Mouse (Mus musculus) gastrocnemius, postnatal 4 days (tissue): Measurements from ENCODE around the gene Eif5. TPM values are rescaled to one million over a fixed set of nuclear protein-coding genes. Genes with fewer than 3 reads are reported as not detected.
"Not testable (repeated sequence)": the region's sequence is repeated elsewhere in the genome, so short reads cannot be mapped to it uniquely, and the experiment has no call there.

Source experiments
- DNase-seq, 2 experiments: peaks; one replicate each; pipeline ENCODE4 v3.0.0; 2021 to 2022; ENCODE audit warnings: low spot score in 2 of 2, mixed read lengths in 2 of 2
- long read RNA-seq, 2 experiments: library from polyadenylated mRNA; stranded (forward); transcript quantifications; one replicate each; pipeline ENCODE4 v2.0.0; 2021
- total RNA-seq, 2 experiments: library from RNA; stranded (reverse); gene quantifications; 2 replicates each; pipeline ENCODE4 v1.2.3; 2021

Eif5 gene
- total RNA-seq: 100 to 1,000 TPM; 157 to 160 TPM
- long read RNA-seq, experiment 1, full-length matches to known transcripts: 239 of 317 reads
- long read RNA-seq, experiment 1, partial matches to known transcripts: 36 of 317 reads
- long read RNA-seq, experiment 1, other reads (novel, unspliced or antisense): 42 of 317 reads
- long read RNA-seq, experiment 2, full-length matches to known transcripts: 246 of 324 reads
- long read RNA-seq, experiment 2, partial matches to known transcripts: 44 of 324 reads
- long read RNA-seq, experiment 2, other reads (novel, unspliced or antisense): 34 of 324 reads

DNA sequence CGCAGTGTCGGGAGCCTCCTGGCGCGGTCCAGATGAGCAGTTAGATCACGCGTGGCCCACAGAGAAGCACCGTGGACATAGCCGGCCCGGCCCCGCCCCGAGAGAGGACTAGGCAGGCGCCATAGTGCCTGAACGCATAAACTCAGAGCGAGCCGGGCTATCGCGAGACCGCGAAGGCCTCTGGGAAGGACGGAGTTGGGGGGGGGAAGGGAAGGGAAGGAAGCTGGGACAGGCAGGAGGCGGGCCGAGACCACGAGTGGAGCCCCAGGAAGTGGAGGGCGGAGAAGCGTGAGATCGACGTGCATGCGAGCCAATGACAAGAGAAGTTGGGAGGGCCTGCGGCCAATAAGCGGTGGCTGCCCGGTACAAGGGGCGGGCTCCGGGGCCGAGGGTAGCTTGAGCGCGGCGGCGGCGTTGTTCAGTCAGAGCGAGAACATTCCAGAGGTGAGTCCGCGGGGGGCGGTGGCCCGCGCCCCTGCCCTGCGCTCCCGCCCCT, at the start of gene Eif5:
TSS of gene Eif5 (plus strand) at position 221 of the 496 bp plus-strand sequence.
- peak; percentile 97 to 98 for DNase-seq

- DNase-seq: no peak
Measured at GRCm38 (mm10) chr12:111489261-111489865, 48.5 kb upstream of the Eif5 start.

GRCm38 (mm10) chr12:111494931-111495330, 42.9 kb upstream of the Eif5 start:
- DNase-seq: no peak

DNA sequence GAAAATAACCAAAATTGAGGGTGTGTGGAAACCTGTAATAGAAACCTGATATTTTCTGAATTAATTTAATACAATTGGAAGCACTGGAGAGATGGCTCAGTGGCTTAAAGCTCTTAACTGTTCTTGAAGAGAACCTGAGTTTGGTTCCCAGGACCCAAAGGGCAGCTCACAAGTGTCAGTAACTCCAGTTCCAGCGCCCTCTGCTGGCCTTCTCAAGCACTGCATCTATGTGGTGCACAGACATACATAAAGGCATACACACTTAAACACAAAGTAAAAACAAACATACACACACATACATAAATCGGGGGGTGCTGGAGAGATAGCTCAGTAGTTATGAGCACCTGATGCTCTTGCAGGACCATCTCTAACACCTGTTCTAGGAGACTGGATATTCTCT, 40.7 kb upstream of the Eif5 start:
- DNase-seq: no peak

- no peak for DNase-seq
Measured at GRCm38 (mm10) chr12:111499617-111500016, 38.2 kb upstream of the Eif5 start.

DNA sequence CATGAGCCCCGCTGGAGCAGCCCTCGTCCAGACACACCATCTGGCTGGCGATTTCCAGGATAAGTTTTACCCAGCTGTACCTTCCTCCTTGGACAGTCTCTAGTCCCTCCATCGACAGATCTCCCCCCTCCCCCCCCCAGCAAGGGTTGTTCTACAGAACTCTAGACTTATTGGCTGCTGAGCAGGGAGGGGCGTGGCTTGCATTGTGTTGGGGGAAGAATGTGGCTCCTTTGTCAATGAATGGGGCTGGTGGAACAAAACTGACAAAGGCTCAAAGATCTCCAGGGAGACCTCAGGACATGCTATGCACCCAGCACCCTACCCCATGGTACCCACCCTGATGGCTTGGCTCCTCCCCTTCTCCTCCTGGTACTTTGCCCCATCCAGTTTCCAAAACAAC, 37.1 kb upstream of the Eif5 start:
- no peak for DNase-seq

- no peak for DNase-seq
Measured at GRCm38 (mm10) chr12:111503063-111503567, 34.7 kb upstream of the Eif5 start.

- DNase-seq: no peak
Measured at GRCm38 (mm10) chr12:111503571-111503970, 34.2 kb upstream of the Eif5 start.

DNA sequence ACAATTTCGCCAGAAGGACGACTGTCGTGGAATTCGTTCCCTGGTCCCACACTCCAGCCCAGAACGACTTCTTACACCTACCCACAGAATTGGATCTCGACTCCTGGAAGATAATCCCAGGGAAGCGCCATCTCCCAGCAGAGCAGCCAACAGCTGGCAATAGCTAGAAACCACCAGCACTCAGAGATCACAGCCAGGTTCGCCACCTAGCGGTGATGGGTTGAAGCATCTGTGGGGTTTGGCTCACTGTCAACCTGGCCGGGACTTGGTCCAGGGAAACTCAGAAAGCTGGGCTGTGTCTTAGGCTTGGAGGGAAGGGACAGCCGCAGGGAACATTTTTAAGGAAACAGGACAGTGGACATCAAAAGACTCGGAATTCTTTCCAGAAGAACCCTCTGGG, 32.9 kb upstream of the Eif5 start:
- DNase-seq: peak; percentile 83 to 95

GRCm38 (mm10) chr12:111507001-111507400, 30.8 kb upstream of the Eif5 start:
- no peak for DNase-seq

GRCm38 (mm10) chr12:111507962-111508361, 29.9 kb upstream of the Eif5 start:
- no peak for DNase-seq

DNA sequence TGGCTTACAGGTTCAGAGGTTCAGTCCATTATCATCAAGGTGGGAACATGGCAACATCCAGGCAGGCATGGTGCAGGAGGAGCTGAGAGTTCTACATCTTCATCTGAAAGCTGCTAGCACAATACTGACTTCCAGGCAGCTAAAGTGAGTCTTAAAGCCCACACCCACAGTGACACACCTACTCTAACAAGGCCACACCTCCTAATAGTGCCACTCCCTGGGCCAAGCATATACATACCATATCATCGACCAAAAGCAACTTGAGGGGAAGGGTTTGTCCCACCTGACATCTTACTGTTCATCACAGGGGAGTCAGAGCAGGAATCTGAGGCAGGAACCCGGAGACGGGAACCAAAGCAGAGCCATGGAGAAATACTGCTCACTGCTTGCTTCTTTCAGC, 29.4 kb upstream of the Eif5 start:
- not testable (repeated sequence) for DNase-seq

- no peak for DNase-seq
Measured at GRCm38 (mm10) chr12:111512572-111513063, 25.2 kb upstream of the Eif5 start.

GRCm38 (mm10) chr12:111513673-111514072, 24.1 kb upstream of the Eif5 start:
- DNase-seq: no peak

- DNase-seq: no peak
Measured at GRCm38 (mm10) chr12:111514231-111514792, 23.5 kb upstream of the Eif5 start.

DNA sequence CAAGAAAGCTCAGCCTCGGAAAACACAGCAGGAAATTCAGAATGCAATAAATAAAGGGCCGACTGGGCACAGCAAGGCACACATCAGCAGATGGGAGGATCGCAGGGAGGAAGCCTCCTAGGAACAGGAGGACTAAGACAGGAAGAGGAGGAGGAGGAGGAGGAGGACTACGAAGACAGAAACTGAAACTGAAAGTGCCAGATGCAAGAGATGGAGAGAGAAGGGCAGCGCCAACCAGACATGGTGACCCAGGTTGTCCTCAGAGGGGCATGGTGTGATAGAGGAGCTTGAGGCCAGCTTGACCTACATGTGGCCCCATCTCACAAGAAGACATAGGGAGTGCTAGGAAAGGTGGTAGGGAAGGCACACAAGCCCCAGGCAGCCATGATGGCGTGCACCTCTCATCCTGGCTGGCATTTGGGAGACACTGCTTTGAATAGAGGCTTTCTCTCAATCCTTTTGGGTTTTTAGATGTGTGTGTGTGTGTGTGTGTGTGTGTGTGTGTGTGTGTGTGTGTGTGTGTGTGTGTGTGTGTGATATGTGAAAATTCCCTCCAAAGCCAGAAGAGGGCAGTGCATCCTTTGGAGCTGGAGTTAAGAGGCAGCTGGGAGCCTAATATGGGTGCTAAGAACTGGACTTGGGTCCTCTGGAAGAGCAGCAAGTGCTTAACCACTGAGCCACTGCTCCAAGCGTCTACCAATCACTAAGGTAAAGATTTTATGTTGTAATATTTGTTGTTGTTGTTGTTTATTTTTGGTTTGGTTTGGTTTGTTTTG, 22.8 kb upstream of the Eif5 start:
- no peak for DNase-seq

- DNase-seq: no peak
Measured at GRCm38 (mm10) chr12:111515920-111516319, 21.9 kb upstream of the Eif5 start.

DNA sequence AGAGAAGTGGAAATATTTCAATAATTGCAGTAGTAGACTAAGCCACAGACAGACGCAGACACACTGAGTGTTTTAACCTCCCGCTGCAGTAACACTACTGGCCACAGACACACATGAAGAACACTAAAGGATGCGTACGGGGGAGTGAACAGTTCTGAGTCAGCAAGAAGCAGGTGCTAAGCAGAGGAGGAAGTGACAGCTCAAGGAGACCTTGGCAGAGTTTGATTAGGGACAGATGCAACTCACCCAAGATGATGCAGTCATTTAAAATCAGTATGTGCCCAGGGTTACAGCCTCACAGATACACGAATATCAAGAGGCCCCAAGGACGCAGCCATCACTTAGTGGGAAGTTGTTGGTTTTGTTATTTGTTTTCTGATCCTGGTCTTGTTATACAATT, 21.0 kb upstream of the Eif5 start:
- DNase-seq: no peak

- no peak for DNase-seq
Measured at GRCm38 (mm10) chr12:111517901-111518300, 19.9 kb upstream of the Eif5 start.

DNA sequence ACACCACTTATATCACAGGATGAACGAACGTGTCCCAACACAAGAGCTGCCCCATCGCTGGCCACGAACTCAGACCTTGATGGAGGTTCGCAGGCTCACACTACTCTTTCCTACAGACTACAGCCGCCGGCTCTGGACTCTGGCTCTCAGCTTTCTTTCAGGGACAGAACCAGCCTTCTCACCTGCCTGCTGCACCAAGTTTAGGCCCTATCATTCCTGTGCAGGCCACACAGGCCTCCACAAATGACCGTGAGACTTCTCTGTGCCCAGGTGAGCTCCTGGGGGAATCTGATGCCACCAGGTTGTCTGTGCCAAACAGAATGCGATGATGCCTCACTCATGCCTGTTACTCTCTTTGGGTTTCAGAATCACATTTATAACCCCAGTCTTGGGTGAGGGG, 19.4 kb upstream of the Eif5 start:
- DNase-seq: no peak

GRCm38 (mm10) chr12:111519821-111520220, 18.0 kb upstream of the Eif5 start:
- DNase-seq: no peak
